Comparison of ENCODE assay signal across 8 mouse cellular contexts in the genomic region with DNA sequence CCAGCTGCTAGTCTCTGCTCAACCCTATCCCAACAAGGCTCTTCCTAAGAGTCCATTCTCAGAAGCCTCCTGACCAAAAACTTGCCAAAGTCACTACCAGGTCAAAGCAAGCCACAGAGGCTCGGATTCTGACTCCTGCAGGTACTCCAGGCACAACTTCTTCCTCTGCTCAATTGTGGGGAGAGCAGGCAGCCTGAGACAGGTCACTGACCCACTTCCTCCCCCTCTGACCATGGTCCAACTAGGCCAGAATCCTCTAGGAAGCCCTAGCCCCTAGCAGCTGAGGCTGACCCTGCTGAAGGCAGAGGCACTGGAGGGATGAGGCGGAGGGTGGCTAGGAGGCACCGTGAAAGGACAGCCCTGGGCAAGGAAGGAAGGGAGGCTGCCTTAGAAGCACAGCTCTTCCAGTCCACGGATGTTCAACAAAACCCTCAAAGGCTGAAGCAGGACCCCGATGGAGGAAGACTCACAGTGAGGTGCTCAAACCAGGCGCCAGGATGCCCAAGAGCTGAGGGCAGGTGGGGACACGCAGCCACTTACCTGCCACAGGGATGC. TPM values are rescaled to one million over a fixed set of nuclear protein-coding genes. Genes with fewer than 3 reads are reported as not detected.
DNase-seq lines count a peak whose midpoint lies in the region; ATAC-seq lines count a peak whose summit lies in the region.

No protein-coding gene starts in this region.

- ATAC-seq in hindbrain, embryonic 12.5 days (ENCODE audit: low FRiP score), result no peak
- no peak for ATAC-seq in liver, embryonic 15.5 days (ENCODE audit: insufficient read depth)

- 78% methylated on average over 7 of the region's 7 CpGs for WGBS in hindbrain, embryonic 12.5 days
- 32% methylated on average over 7 of the region's 7 CpGs for WGBS in liver, embryonic 15.5 days (ENCODE audit: insufficient replicate concordance)

- H3K4me3 ChIP-seq in hindbrain, embryonic 12.5 days, result peak overlapping the region; percentile 16
- H3K4me3 ChIP-seq in liver, embryonic 15.5 days (replicated peaks), result peak overlapping the region; percentile 53

- H3K27me3 ChIP-seq in hindbrain, embryonic 12.5 days, result no peaks in the 10 kb centered on the region
- H3K27me3 ChIP-seq in liver, embryonic 15.5 days, result 0 out of 2 replicates have a peak, but pooled peaks cover 4% of the 10 kb centered on the region

- no peak overlapping the region for H3K27ac ChIP-seq in hindbrain, embryonic 12.5 days
- peak overlapping the region; percentile 70 for H3K27ac ChIP-seq in liver, embryonic 15.5 days (replicated peaks)

- peak overlapping the region; percentile 40 for H3K4me2 ChIP-seq in hindbrain, embryonic 12.5 days (replicated peaks)
- peak overlapping the region; percentile 71 for H3K4me2 ChIP-seq in liver, embryonic 15.5 days

- H3K9me3 ChIP-seq in hindbrain, embryonic 12.5 days (replicated peaks), result no peaks in the 10 kb centered on the region
- no peaks in the 10 kb centered on the region for H3K9me3 ChIP-seq in liver, embryonic 15.5 days (replicated peaks)

- peak; percentile 94 for DNase-seq in heart, adult 11 months
- DNase-seq in heart, postnatal 36 days, result no peak
- peak; percentile 19 for DNase-seq in NIH3T3 (ENCODE audit: low read depth)
- no peak for DNase-seq in B cell, adult 2 months
- no peak for DNase-seq in spleen, adult 18-20 months
- DNase-seq in embryo, embryonic 11 days, result no peak

- intact Hi-C loops in heart, postnatal 36 days (cut with DNase I), result loop anchor here (5.0 kb wide), 2 partner anchors 214 to 236 kb away; a partner anchor contains a TSS

- H3K4me1 ChIP-seq in hindbrain, embryonic 12.5 days, result peaks cover 66% of the 10 kb centered on the region
- peaks cover 85% of the 10 kb centered on the region for H3K4me1 ChIP-seq in liver, embryonic 15.5 days (replicated peaks)

- H3K9ac ChIP-seq in hindbrain, embryonic 12.5 days, result no peak overlapping the region
- peak overlapping the region; percentile 57 for H3K9ac ChIP-seq in liver, embryonic 15.5 days

- peaks cover 36% of the 10 kb centered on the region for H3K36me3 ChIP-seq in hindbrain, embryonic 12.5 days
- no peaks in the 10 kb centered on the region for H3K36me3 ChIP-seq in liver, embryonic 15.5 days (replicated peaks)

RNA-seq across cellular contexts. Expression of a gene that starts 12.0 kb away (rescaled TPM):
- total RNA-seq in heart, postnatal 36 days (2021), result 100 to 1,000 TPM; 141 to 143 TPM
- polyA plus RNA-seq in hindbrain, embryonic 12.5 days (2016; fragmentation: Nextera tagmentation; extraction: Ambion mirVana), result 97.2 and 103 TPM in 2 replicates
- 17.3 and 17.5 TPM in 2 replicates for polyA plus RNA-seq in liver, embryonic 15.5 days (2015; fragmentation: Nextera tagmentation; extraction: Ambion mirVana)

RNA-seq across cellular contexts. Expression of a gene that starts 28.5 kb away (rescaled TPM):
- 10 to 100 TPM; 45.1 to 47.3 TPM for total RNA-seq in heart, postnatal 36 days (2021)
- 26.8 and 27.0 TPM in 2 replicates for polyA plus RNA-seq in hindbrain, embryonic 12.5 days (2016; fragmentation: Nextera tagmentation; extraction: Ambion mirVana)
- polyA plus RNA-seq in liver, embryonic 15.5 days (2015; fragmentation: Nextera tagmentation; extraction: Ambion mirVana), result 8.2 and 8.8 TPM in 2 replicates

RNA-seq across cellular contexts. Expression of a gene that starts 30.7 kb away (rescaled TPM):
- total RNA-seq in heart, postnatal 36 days (2021), result under 1 TPM; 0.14 to 0.25 TPM
- polyA plus RNA-seq in hindbrain, embryonic 12.5 days (2016; fragmentation: Nextera tagmentation; extraction: Ambion mirVana), result 9.4 and 12.5 TPM in 2 replicates
- polyA plus RNA-seq in liver, embryonic 15.5 days (2015; fragmentation: Nextera tagmentation; extraction: Ambion mirVana), result 14.1 and 15.3 TPM in 2 replicates

RNA-seq across cellular contexts. Expression of a gene that starts 32.9 kb away (rescaled TPM):
- total RNA-seq in heart, postnatal 36 days (2021), result 10 to 100 TPM; 44.7 to 52.6 TPM
- 114 TPM in 2 replicates for polyA plus RNA-seq in hindbrain, embryonic 12.5 days (2016; fragmentation: Nextera tagmentation; extraction: Ambion mirVana)
- polyA plus RNA-seq in liver, embryonic 15.5 days (2015; fragmentation: Nextera tagmentation; extraction: Ambion mirVana), result 51.4 and 70.3 TPM in 2 replicates

RNA-seq across cellular contexts. Expression of a gene that starts 50.6 kb away (rescaled TPM):
- total RNA-seq in heart, postnatal 36 days (2021), result 1 to 10 TPM in 1 of 2 experiments, under 1 TPM in 1; 0.73 to 1.1 TPM
- not detected in 2 replicates for polyA plus RNA-seq in hindbrain, embryonic 12.5 days (2016; fragmentation: Nextera tagmentation; extraction: Ambion mirVana)
- polyA plus RNA-seq in liver, embryonic 15.5 days (2015; fragmentation: Nextera tagmentation; extraction: Ambion mirVana), result 0.05 and 0.06 TPM in 2 replicates

Comparison
In these comparisons a context has a peak if more than half of its experiments do, and no peak if none do; other contexts are left out.
1. DNase-seq: peak in heart, adult 11 months (single experiment) and NIH3T3 (single experiment); none in heart, postnatal 36 days (0 of 2), B cell, adult 2 months (0 of 2), spleen, adult 18-20 months (0 of 2) and embryo, embryonic 11 days (single experiment).